Mouse (Mus musculus) lung, postnatal 0 days (tissue): Measurements from ENCODE around the gene Riok1.

Source experiments
- CTCF ChIP-seq: IDR thresholded peaks from 2 replicates; pipeline ENCODE4 v1.5.1; 2016; ENCODE audit warnings: antibody characterized with exemption, mild to moderate bottlenecking
- EP300 ChIP-seq: IDR thresholded peaks from 2 replicates; pipeline ENCODE4 v1.6.1; 2016; ENCODE audit warnings: antibody characterized with exemption, mild to moderate bottlenecking, control low read depth

DNA sequence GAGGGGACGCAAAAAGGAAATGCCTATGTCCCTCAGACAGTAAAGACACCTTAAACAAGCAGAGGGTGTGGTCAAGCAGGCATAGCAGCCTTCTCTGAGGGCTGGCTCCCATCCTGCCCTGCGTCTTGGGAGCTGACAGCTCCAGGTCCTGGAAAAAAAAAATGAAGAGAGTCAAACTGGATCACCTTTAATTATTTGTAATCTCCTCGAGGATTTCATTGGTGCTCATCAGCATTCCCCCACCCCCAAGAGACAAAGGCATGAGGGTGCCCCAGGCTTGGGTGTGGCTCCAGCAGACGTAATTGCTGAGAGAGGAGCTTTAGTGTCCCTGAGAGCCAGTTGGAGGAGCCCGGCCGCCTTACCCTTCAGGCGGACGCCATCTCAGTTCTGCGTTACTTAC lies 43.2 kb downstream of the Riok1 start:
- no peak for TF ChIP-seq CTCF
- TF ChIP-seq EP300: no peak
